Mouse (Mus musculus) heart, adult 8-10 months (tissue): ENCODE results near the gene Laptm5. TPM values are rescaled to one million over a fixed set of nuclear protein-coding genes. Genes with fewer than 3 reads are reported as not detected.

ENCODE experiments used
- DNase-seq: peaks from one replicate; pipeline ENCODE4 v3.0.0; 2022; ENCODE audit warnings: low spot score
- total RNA-seq, 4 experiments: library from RNA; stranded (reverse); gene quantifications; 2 replicates each; pipeline ENCODE4 v1.2.4; 2022

The Laptm5 gene
- total RNA-seq, 4 experiments from 2014 or later: 9.9 to 35.1 (median 12.5) TPM

GRCm38 (mm10) chr4:130919750-130920356 is 6.9 kb downstream of the Laptm5 start:
- no peak for DNase-seq

- no peak for DNase-seq
These were observed 8.2 kb downstream of the Laptm5 start for GRCm38 (mm10) chr4:130920951-130921693.

GRCm38 (mm10) chr4:130921986-130922385 is 9.1 kb downstream of the Laptm5 start:
- DNase-seq: no peak

GRCm38 (mm10) chr4:130926274-130926673 is 13.3 kb downstream of the Laptm5 start:
- DNase-seq: no peak

- no peak for DNase-seq
These were observed 14.9 kb downstream of the Laptm5 start for GRCm38 (mm10) chr4:130927821-130928220.

GRCm38 (mm10) chr4:130942644-130943043 is 29.7 kb downstream of the Laptm5 start:
- no peak for DNase-seq

- DNase-seq: no peak
These were observed 31.2 kb downstream of the Laptm5 start, which contains the start of gene Matn1 for GRCm38 (mm10) chr4:130944112-130944511. Gene Matn1 (plus strand): TSS chr4:130944385.

- DNase-seq: no peak
These were observed 31.9 kb downstream of the Laptm5 start for GRCm38 (mm10) chr4:130944779-130945178.

GRCm38 (mm10) chr4:130947094-130947647 is 34.2 kb downstream of the Laptm5 start:
- peak; percentile 9 for DNase-seq

- no peak for DNase-seq
These were observed 37.0 kb downstream of the Laptm5 start for GRCm38 (mm10) chr4:130949821-130950384.

GRCm38 (mm10) chr4:130952531-130952930 is 39.6 kb downstream of the Laptm5 start:
- DNase-seq: no peak

GRCm38 (mm10) chr4:130957156-130957555 is 44.2 kb downstream of the Laptm5 start:
- no peak for DNase-seq

- no peak for DNase-seq
These were observed 45.9 kb downstream of the Laptm5 start for GRCm38 (mm10) chr4:130958812-130959211.

GRCm38 (mm10) chr4:130959678-130960077 is 46.8 kb downstream of the Laptm5 start:
- DNase-seq: no peak

- DNase-seq: peak; percentile 79
These were observed 47.3 kb downstream of the Laptm5 start for GRCm38 (mm10) chr4:130960118-130960734.

GRCm38 (mm10) chr4:130971278-130971677 is 58.4 kb downstream of the Laptm5 start:
- no peak for DNase-seq

GRCm38 (mm10) chr4:130972421-130972829 is 59.5 kb downstream of the Laptm5 start:
- peak; percentile 63 for DNase-seq

GRCm38 (mm10) chr4:130973332-130974263 is 60.7 kb downstream of the Laptm5 start:
- DNase-seq: no peak

- peak; percentile 26 for DNase-seq
These were observed 66.1 kb downstream of the Laptm5 start for GRCm38 (mm10) chr4:130978981-130979380.

- no peak for DNase-seq
These were observed 71.7 kb downstream of the Laptm5 start for GRCm38 (mm10) chr4:130984416-130985182.
